Mouse (Mus musculus): ENCODE data around the gene Plgrkt. TPM values are rescaled to one million over a fixed set of nuclear protein-coding genes. Genes with fewer than 3 reads are reported as not detected.
A peak's percentile ranks its signal among the peaks of the same experiment; 100 is the strongest.

Plgrkt gene
- polyA plus RNA-seq, 1 experiment = 34.0 TPM

DNA sequence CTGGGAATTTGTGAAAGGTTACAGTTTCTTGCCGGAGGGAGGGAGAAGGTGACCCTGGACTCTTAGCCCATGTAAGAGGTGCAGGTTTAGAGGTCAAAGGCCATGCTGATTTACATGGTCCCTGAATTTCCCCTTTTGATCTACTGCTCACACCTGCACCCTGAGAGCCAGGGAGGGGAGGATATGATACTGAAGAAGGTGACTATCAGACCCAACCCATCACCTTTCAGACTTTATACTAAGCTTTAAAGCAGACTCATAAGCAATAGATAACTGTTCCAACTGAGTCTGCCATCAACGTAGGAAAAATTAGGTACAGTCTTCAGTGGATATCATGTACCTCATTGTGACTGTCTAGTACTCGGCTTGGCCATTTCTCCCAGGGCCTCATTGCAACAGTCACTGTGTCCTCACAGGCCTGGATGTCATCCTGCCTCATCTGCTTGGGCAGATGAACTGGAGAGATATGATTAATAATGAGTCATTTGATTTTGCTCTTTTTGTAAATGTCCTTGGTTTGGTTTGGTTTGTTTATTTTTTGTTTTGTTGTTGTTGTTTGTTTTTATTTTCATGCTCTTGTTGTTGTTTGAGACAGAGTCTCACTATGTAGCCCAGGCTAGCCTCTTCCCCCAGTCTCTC, 1.6 kb upstream of the Plgrkt start:
- H3K27me3 ChIP-seq (ENCODE audit: control insufficient read depth, insufficient read depth, low read length) = no peaks in the 10 kb centered on the region
- no peak for TF ChIP-seq CTCF (IDR thresholded peaks at IDR 0.05; ENCODE audit: borderline replicate concordance, insufficient read depth, low read depth, low read length)
- WGBS = 87% methylated on average over 3 of the region's 3 CpGs

DNA sequence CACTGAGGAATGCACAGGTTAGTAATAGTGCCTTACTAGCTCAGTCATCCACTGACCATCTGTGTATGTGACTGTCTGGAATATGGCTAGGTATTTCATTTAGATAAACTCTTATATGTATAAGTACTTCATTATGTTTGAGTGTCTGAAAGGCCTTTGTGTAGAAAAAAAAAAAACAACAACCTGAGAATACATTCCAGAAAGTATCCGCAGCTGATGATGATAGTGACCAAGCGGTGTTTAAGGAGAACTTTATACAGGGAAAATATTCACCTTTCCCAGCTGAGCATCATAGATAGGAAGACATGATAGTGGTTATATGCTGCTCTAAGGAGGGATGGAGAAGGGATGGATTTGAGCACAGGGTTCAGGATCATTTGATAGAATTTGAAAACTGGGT, 851 bp upstream of the Plgrkt start:
- Histone ChIP-seq H3K4me3 (replicated peaks; ENCODE audit: insufficient read depth, low read depth, low read length) (no peak overlapping the region), H3K27ac (ENCODE audit: insufficient read depth, low read length) (no peak overlapping the region), H3K4me1 (ENCODE audit: control insufficient read depth, insufficient read depth, low read length) (no peaks in the 10 kb centered on the region), H3K27me3 (ENCODE audit: control insufficient read depth, insufficient read depth, low read length) (no peaks in the 10 kb centered on the region)
- DNase-seq = no peak
- TF ChIP-seq POLR2A (IDR thresholded peaks at IDR 0.05; ENCODE audit: borderline replicate concordance, insufficient read depth, low read length) (no peak), CTCF (IDR thresholded peaks at IDR 0.05; ENCODE audit: borderline replicate concordance, insufficient read depth, low read depth, low read length) (no peak)
- 97% methylated on average over 2 of the region's 2 CpGs for WGBS

More for the DNA sequence above, 1.6 kb upstream of the Plgrkt start:
- Histone ChIP-seq H3K4me3 (replicated peaks; ENCODE audit: insufficient read depth, low read depth, low read length) (no peak overlapping the region), H3K4me1 (ENCODE audit: control insufficient read depth, insufficient read depth, low read length) (no peaks in the 10 kb centered on the region), H3K27ac (ENCODE audit: insufficient read depth, low read length) (no peak overlapping the region)
- no peak for DNase-seq

DNA sequence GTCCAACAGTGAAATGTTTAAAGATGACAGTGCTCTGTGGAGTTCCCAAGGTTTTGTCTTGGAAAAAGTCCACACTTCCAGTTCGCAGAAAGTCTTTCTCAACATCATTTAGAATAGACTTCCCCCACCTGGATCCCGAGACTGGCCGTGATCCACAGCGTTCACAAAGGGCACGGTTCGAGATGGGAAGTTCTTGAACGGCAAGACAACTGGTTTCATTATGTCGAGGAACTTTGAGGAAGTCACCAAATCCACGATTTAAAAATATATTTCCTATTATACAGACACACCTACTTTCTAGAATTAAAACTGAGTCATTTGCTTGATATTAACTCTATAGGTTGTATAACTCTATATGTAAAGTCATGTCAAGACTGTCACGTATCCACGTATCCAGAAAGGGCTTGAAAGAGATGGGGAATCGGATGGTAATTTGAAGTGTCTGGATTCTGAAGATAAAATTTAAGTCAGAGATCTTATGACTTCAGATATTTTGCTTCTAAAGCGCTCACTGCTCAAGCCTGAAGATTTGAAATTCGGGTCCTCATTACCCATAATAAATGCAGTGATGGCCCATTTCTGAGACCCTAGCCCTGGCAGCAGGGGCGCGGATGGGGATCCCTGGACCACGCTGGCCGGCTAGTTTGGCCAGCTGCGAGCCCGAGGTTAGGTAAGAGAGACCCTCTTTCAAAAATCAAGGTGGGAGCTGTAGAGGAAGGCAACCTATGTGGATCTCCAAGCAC, 793 bp downstream of the Plgrkt start:
- Histone ChIP-seq H3K27ac (ENCODE audit: insufficient read depth, low read length) (no peak overlapping the region), H3K4me1 (ENCODE audit: control insufficient read depth, insufficient read depth, low read length) (no peaks in the 10 kb centered on the region), H3K27me3 (ENCODE audit: control insufficient read depth, insufficient read depth, low read length) (no peaks in the 10 kb centered on the region), H3K4me3 (replicated peaks; ENCODE audit: insufficient read depth, low read depth, low read length) (peak overlapping the region; percentile 18)
- 61% methylated on average over 20 of the region's 20 CpGs for WGBS
- no peak for TF ChIP-seq POLR2A (IDR thresholded peaks at IDR 0.05; ENCODE audit: borderline replicate concordance, insufficient read depth, low read length)
- no peak for TF ChIP-seq CTCF (IDR thresholded peaks at IDR 0.05; ENCODE audit: borderline replicate concordance, insufficient read depth, low read depth, low read length)
- no peak for DNase-seq

DNA sequence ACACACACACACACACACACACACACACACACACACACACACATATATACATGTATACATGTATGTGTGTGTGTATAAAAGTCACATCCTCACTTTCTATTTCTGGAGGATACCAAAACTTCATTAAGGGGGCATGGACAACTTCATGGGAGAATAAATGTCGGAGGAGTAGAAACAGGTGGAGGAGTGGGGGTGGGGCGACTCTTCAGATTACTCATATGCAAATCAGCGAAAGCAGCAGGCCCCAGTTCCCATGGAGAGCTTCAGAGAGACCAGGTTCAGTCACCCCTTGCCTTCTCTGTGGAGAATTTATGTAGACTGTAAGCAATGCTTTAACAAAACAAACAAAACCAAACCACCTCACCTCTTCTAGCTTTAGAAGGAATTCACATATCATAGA, 2.1 kb downstream of the Plgrkt start:
- no peak for DNase-seq
- Histone ChIP-seq H3K4me3 (replicated peaks; ENCODE audit: insufficient read depth, low read depth, low read length) (no peak overlapping the region), H3K27me3 (ENCODE audit: control insufficient read depth, insufficient read depth, low read length) (no peaks in the 10 kb centered on the region), H3K27ac (ENCODE audit: insufficient read depth, low read length) (no peak overlapping the region), H3K4me1 (ENCODE audit: control insufficient read depth, insufficient read depth, low read length) (no peaks in the 10 kb centered on the region; the same call in 1 of the 2 replicates)
- WGBS = 39% methylated on average over 3 of the region's 3 CpGs
- no peak for TF ChIP-seq CTCF (IDR thresholded peaks at IDR 0.05; ENCODE audit: borderline replicate concordance, insufficient read depth, low read depth, low read length)
- no peak for TF ChIP-seq POLR2A (IDR thresholded peaks at IDR 0.05; ENCODE audit: borderline replicate concordance, insufficient read depth, low read length)

DNA sequence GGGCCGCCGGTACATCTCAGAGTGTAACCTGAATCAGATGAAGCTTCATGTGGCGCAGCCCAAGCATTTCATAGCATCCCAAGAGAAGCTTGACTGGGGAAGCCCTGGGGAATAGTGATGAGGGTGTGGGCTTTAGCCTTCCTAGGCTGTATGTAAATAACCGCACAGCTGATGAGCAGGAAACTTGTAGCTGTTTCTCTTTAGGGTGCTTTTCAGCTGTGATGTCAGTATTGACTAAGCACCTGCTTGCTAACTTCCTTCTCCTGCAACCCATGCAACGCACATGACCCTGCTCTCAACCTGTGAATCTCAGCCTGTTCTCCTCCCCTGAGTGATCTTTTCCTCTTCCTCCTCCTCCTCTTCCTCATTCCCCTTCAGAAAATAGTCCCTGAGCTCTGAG, 3.1 kb downstream of the Plgrkt start:
- no peak for TF ChIP-seq CTCF (IDR thresholded peaks at IDR 0.05; ENCODE audit: borderline replicate concordance, insufficient read depth, low read depth, low read length)
- TF ChIP-seq POLR2A (IDR thresholded peaks at IDR 0.05; ENCODE audit: borderline replicate concordance, insufficient read depth, low read length) = no peak
- no peak for DNase-seq
- 87% methylated on average over 5 of the region's 5 CpGs for WGBS
- Histone ChIP-seq H3K4me3 (replicated peaks; ENCODE audit: insufficient read depth, low read depth, low read length) (no peak overlapping the region), H3K27ac (ENCODE audit: insufficient read depth, low read length) (no peak overlapping the region), H3K27me3 (ENCODE audit: control insufficient read depth, insufficient read depth, low read length) (no peaks in the 10 kb centered on the region), H3K4me1 (ENCODE audit: control insufficient read depth, insufficient read depth, low read length) (no peaks in the 10 kb centered on the region; the same call in 1 of the 2 replicates)

DNA sequence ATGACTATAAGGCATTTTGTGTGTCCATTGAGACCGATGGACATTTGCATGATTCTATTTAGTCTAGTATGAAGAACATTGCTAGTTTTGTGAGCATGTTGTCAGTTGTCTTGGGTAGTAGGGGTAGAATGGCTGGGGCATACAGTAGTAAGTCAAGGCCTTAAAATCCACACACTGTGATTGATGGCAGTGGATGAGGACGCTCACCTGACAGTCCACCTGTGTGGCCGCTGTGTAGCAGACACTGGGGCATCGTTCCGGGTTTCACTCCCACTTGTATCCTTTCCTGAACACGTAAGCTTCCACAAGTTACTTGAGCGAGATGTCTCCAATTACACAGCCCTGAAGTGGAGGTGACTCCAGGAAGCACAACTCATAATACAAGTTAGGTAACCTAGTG, 3.6 kb downstream of the Plgrkt start:
- Histone ChIP-seq H3K4me3 (replicated peaks; ENCODE audit: insufficient read depth, low read depth, low read length) (no peak overlapping the region), H3K27ac (ENCODE audit: insufficient read depth, low read length) (no peak overlapping the region), H3K4me1 (ENCODE audit: control insufficient read depth, insufficient read depth, low read length) (no peaks in the 10 kb centered on the region; the same call in 1 of the 2 replicates), H3K27me3 (ENCODE audit: control insufficient read depth, insufficient read depth, low read length) (no peaks in the 10 kb centered on the region)
- WGBS = 94% methylated on average over 7 of the region's 7 CpGs
- no peak for DNase-seq
- no peak for TF ChIP-seq CTCF (IDR thresholded peaks at IDR 0.05; ENCODE audit: borderline replicate concordance, insufficient read depth, low read depth, low read length)
- no peak for TF ChIP-seq POLR2A (IDR thresholded peaks at IDR 0.05; ENCODE audit: borderline replicate concordance, insufficient read depth, low read length)

DNA sequence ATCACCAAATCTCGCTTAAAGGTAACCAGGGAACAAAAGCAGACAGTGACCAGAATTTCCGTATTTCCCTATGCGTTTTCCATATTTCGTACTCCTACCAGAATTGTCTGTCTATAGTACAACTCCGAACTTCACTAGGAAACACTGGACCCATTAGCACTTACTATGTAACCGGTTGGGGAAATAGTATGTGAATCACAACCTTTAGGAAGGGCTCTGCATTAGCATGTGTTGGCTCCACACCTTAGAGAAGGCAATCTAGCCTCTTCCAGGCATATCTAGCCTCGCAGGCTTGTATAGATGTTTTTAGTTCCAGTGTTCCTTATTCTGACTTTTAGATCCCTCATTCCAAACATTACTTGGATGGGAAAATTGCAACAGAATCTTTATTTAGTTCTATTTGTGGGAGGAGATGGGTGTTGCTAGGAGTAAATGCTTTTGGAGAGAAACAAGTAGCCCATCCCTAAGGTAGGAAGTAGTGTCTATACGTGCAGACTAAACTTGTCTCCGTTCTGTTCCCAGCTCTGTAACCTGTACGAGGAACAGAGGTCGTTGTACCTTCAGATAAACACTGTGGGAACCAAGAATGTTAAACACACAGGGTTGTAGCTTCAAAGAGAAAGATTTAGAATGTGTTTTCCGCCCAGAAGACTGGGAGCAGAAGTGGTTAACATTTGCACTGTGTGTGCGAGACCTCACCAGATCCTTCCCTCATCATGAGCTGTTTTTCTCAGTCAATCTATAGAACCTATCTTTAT, 4.8 kb downstream of the Plgrkt start:
- Histone ChIP-seq H3K27ac (ENCODE audit: insufficient read depth, low read length) (no peak overlapping the region), H3K4me3 (replicated peaks; ENCODE audit: insufficient read depth, low read depth, low read length) (peak overlapping the region; percentile 80), H3K4me1 (ENCODE audit: control insufficient read depth, insufficient read depth, low read length) (no peaks in the 10 kb centered on the region; the same call in 1 of the 2 replicates), H3K27me3 (ENCODE audit: control insufficient read depth, insufficient read depth, low read length) (no peaks in the 10 kb centered on the region)
- 44% methylated on average over 13 of the region's 13 CpGs for WGBS
- no peak for TF ChIP-seq CTCF (IDR thresholded peaks at IDR 0.05; ENCODE audit: borderline replicate concordance, insufficient read depth, low read depth, low read length)
- no peak for TF ChIP-seq POLR2A (IDR thresholded peaks at IDR 0.05; ENCODE audit: borderline replicate concordance, insufficient read depth, low read length)
- DNase-seq = no peak

Data from cerebellum, adult 2 months (tissue).